Mouse (Mus musculus): Measurements from ENCODE around the gene Nup37. TPM values are rescaled to one million over a fixed set of nuclear protein-coding genes. Genes with fewer than 3 reads are reported as not detected.
A peak's percentile ranks its signal among the peaks of the same experiment; 100 is the strongest.

Nup37 gene
- total RNA-seq (2021): 1 to 10 TPM; 8.0 to 8.8 TPM
- long read RNA-seq, partial matches to known transcripts: 0 of 3 reads
- long read RNA-seq, other reads (novel, unspliced or antisense): 1 of 3 reads

- peak; percentile 87 to 91 for DNase-seq (ENCODE audit: low spot score in 2 of 2)
These were observed at the start of gene Nup37, which contains the start of gene Parpbp for GRCm38 (mm10) chr10:88146707-88147477. Gene Nup37 (plus strand): TSS chr10:88146992. Gene Parpbp (minus strand): TSS chr10:88146941.

GRCm38 (mm10) chr10:88106169-88106568, 40.6 kb upstream of the Nup37 start:
- DNase-seq (ENCODE audit: low spot score in 2 of 2): no peak

GRCm38 (mm10) chr10:88113290-88113689, 33.5 kb upstream of the Nup37 start:
- DNase-seq (ENCODE audit: low spot score in 2 of 2): no peak

- no peak for DNase-seq (ENCODE audit: low spot score in 2 of 2)
These were observed 27.1 kb upstream of the Nup37 start for GRCm38 (mm10) chr10:88119721-88120120.

- no peak for DNase-seq (ENCODE audit: low spot score in 2 of 2)
These were observed 11.2 kb upstream of the Nup37 start for GRCm38 (mm10) chr10:88135630-88136029.

- DNase-seq (ENCODE audit: low spot score in 2 of 2): no peak
These were observed 605 bp upstream of the Nup37 start for GRCm38 (mm10) chr10:88146187-88146586.

- no peak for DNase-seq (ENCODE audit: low spot score in 2 of 2)
These were observed 3.6 kb downstream of the Nup37 start for GRCm38 (mm10) chr10:88150381-88150780.

- DNase-seq (ENCODE audit: low spot score in 2 of 2): no peak
These were observed 4.9 kb downstream of the Nup37 start for GRCm38 (mm10) chr10:88151658-88152057.

- no peak for DNase-seq (ENCODE audit: low spot score in 2 of 2)
These were observed 15.3 kb downstream of the Nup37 start for GRCm38 (mm10) chr10:88162096-88162495.

GRCm38 (mm10) chr10:88162676-88163075, 15.9 kb downstream of the Nup37 start:
- no peak for DNase-seq (ENCODE audit: low spot score in 2 of 2)

GRCm38 (mm10) chr10:88166158-88166557, 19.4 kb downstream of the Nup37 start:
- DNase-seq (ENCODE audit: low spot score in 2 of 2): no peak

GRCm38 (mm10) chr10:88167438-88168077, 20.8 kb downstream of the Nup37 start:
- DNase-seq (ENCODE audit: low spot score in 2 of 2): no peak

GRCm38 (mm10) chr10:88200541-88200940, 53.7 kb downstream of the Nup37 start:
- peak in 1 of 2 experiments; percentile 15 for DNase-seq (ENCODE audit: low spot score in 2 of 2)

- DNase-seq (ENCODE audit: low spot score in 2 of 2): peak; percentile 93 to 96
These were observed 54.3 kb downstream of the Nup37 start, which contains the start of gene Washc3 for GRCm38 (mm10) chr10:88200951-88201638. Gene Washc3 (plus strand): TSS chr10:88201093.

GRCm38 (mm10) chr10:88201650-88202049, 54.9 kb downstream of the Nup37 start:
- DNase-seq (ENCODE audit: low spot score in 2 of 2): no peak

GRCm38 (mm10) chr10:88202581-88202980, 55.8 kb downstream of the Nup37 start:
- no peak for DNase-seq (ENCODE audit: low spot score in 2 of 2)

- DNase-seq (ENCODE audit: low spot score in 2 of 2): no peak
These were observed 56.4 kb downstream of the Nup37 start for GRCm38 (mm10) chr10:88203236-88203635.

- no peak for DNase-seq (ENCODE audit: low spot score in 2 of 2)
These were observed 65.9 kb downstream of the Nup37 start for GRCm38 (mm10) chr10:88212644-88213043.

- no peak for DNase-seq (ENCODE audit: low spot score in 2 of 2)
These were observed 68.2 kb downstream of the Nup37 start for GRCm38 (mm10) chr10:88214800-88215514.

GRCm38 (mm10) chr10:88218161-88218560, 71.4 kb downstream of the Nup37 start:
- no peak for DNase-seq (ENCODE audit: low spot score in 2 of 2)

- no peak for DNase-seq (ENCODE audit: low spot score in 2 of 2)
These were observed 74.9 kb downstream of the Nup37 start for GRCm38 (mm10) chr10:88221718-88222117.
